Mouse (Mus musculus) left cerebral cortex, postnatal 10 days (tissue): ENCODE results near the gene Bpi. TPM values are rescaled to one million over a fixed set of nuclear protein-coding genes. Genes with fewer than 3 reads are reported as not detected.

ENCODE experiments used
- DNase-seq, 2 experiments: peaks; one replicate each; pipeline ENCODE4 v3.0.0; 2021 to 2022; ENCODE audit warnings: low spot score in 2 of 2, mixed read lengths in 1 of 2; ENCODE audit errors: extremely low spot score in 1 of 2
- intact Hi-C: fragments of 180-260 bp; cut with DNase I; formaldehyde crosslinking; loops from one replicate; pipeline ENCODE4 v1.15.1; 2025
- total RNA-seq, 2 experiments: library from RNA; stranded (reverse); gene quantifications; 2 replicates each; pipeline ENCODE4 v1.2.3; 2021

Bpi gene
- total RNA-seq, 2 experiments from 2014 or later: not detected

DNA sequence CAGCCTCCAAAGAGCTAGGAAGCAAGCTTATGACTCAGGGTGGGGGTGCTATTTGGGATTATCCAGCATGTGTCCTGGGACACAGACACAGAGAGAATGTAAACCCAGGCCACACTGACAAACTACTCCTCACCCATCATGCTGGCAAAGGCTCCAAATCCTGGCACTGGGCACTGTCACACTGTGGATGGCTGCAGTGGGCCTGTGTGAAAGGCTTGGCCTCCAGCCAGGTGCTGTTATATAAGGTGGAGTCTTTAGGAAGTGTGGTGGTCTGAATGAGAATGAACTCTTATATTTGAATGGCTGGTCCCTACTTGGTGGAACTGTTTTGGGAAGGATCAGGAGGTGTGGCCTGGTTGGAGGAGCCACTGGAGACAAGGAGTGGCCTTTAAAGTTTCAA lies 21.2 kb upstream of the Bpi start:
- no peak for DNase-seq

DNA sequence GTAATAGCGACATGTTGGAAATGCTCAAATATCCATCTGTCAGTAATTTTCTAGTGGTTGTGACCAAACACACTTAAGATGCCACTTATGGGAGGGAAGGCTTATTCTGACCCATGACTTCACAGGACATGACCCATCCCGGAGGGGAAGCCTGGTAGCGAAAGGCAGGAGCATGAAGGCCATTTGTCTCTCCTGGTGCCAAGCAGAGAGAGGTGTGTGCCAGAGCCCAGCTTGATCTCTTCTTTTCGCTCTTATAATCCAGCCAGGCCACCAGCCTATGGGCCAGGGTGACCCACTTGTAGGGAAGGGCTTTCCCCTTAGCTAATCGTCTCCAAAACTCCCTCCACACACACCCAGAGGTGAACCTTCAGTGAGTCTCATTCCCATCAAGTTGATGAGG lies 19.8 kb upstream of the Bpi start:
- intact Hi-C loops: no loop called here
- no peak for DNase-seq

More for the DNA sequence above, 21.2 kb upstream of the Bpi start:
- intact Hi-C loops: no loop called here

DNA sequence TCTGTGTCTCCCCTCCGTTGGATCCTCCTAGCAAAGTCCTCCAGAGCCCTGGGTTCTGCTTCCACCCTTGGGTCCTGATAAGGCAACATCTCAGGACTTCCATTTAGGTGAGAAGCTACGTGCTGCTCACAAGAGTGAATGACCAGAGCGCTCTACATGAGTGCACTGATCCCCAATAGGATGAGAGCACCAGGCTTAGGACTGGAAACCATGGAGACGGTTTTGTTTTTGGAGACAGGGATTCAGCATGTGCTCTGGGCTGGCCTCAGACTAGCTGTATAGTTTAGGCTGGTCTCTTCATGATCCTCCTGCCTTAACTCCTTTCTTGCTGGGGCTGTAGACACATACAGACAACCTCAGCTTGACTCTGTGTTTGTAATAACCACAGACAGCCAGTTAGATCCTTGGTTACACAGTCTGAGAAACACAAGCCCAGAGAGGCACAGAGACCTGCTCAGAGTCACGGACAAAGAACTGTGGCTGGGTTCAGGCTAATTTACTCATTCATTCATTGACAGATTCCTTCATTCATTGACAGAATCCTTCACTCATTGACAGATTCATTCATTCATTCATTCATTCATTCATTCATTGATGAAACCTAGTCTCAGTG lies 16.7 kb upstream of the Bpi start:
- no peak for DNase-seq
- intact Hi-C loops: no loop called here

DNA sequence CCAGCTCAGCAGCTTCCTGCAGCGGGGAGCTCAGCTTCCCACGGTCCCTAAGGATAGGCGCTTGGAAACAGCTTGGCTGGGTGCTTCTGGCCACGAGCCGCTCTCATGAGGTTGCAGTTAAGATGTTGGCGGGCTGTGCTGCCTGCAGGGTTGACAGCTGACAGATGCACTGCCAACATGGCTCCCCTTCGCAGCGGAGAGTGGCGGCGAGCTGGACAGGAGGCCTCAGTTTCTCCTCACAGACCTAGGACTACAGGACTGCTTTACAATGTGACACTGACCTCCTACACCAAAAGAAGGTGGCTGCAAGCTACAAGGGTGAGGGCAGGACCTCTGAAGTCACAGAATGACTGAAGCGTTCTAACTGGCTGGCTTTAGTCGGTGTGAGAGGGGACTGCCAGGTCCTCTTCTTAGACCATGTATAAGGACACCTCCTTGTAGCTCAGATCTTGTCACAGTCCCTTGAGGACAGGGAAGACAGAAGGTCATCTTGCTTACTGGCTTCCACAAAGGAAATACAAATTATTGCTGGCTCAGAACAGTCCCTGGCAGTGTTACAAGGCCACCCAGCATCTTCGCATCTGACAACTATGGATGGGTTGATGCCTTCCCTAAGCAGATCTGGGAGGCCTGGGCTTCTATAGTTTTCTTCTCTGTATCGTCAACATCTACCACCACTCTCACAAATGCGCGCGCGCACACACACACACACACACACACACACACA lies 15.6 kb upstream of the Bpi start:
- intact Hi-C loops: no loop called here
- DNase-seq: peak; percentile 46 to 56

DNA sequence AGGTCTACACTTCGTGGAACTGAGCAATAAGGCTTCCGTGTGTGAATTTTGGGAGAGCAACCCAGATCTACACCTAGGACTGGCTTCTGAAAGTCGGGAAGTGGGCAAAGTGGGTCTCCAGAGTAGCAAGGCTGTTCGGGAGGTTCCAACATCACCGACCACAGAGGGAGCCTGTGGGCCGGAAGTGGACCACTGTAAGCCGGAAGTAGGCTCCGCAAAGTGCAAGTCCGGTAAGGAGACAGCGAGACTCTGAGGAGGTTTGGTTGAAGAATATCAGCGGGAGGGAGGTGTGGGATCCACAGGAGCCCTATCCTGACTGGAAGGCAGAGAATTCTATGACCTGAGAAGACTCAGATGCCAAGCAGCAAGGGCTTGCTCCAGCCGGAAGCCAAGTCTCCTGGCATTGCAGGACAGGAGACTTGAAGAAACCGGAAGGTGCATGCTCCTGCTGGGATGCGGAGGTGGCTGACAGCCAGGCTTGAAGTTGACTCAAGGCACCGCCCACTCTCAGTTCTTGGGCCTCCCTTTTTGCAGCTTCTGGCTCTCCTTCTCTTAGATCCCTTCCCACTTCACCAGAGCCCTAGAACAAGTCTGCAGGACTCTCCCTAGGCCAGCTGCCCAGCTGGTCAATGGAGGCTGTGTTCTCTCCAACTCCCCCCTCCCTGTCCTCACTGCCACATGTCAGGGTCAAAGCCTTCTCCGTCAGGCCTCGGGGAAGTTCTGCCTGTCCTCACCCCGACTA lies 14.6 kb upstream of the Bpi start:
- peak in 1 of 2 experiments; percentile 79 for DNase-seq
- intact Hi-C loops: no loop called here

DNA sequence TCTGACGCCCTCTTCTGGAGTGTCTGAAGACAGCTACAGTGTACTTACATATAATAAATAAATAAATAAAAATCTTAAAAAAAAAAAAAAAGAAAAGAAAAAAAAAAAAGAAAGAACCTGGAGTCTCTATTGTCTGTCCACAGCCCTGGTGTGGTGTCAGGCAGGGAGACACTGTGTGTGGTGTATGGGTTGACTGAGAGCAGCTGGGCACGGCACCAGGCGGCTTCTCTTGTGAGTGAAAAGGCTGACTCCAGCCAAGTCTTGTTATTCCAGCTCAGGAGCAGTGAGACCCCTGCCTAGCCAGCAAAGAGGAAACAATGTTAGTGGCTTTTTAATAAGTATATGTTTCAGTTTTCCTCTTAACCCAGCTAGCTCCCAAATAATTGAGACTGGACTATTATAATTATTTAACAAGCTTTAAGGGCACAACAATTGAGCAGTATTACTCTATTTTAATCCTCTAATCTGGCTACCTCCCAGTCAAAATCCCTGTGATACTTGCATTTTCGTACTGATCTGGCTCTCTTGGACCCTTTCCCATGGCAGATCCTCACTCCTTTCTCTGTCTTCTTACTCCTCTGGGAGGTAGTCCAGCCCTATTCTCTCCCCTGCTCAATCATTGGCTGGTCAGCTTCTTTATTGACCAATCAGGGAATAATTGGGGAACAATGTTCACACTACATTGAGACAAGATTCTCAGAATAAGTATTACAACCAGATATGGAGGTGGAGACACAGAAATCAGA lies 12.6 kb upstream of the Bpi start:
- DNase-seq: no peak
- intact Hi-C loops: no loop called here

DNA sequence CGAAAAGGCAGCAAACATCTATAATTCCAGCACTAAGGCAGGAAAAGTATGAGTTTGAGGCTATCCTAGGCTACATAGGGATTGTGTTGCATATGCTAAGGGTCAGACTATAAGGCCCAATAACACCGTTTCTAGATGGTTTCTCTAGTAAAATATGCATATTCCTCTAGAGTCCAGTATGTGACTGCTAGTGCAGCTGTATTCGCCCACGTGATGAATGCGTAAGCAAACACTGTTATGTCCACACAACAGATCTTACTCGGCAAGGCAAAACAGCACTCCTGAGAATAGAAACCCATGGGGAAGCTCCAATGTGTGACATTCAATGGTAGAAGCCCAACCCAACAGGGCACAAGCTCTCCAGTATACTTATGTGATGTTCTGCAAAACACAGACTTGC lies 10.0 kb upstream of the Bpi start:
- intact Hi-C loops: no loop called here

DNA sequence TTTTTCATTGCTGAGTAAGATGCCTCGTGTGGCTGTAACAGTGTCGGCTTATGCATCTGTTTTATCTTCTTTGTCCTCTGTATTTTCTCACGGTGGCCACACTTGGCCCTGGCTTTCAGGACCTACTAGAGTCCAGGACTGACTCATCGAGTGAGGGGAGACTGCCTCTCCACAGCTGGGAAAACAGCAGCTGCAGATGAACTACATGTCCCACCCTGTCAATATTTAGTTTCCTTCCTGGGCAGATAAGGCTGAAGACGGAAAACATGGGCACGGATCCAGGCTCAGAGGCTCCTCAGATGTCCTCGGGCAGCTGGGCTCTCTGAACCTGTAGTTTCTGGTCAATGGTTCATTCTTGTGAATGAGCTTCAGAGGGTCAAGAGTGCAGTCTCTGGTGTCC lies 9.6 kb upstream of the Bpi start:
- DNase-seq: peak in 1 of 2 experiments; percentile 86
- intact Hi-C loops: no loop called here

More for the DNA sequence above, 10.0 kb upstream of the Bpi start:
- no peak for DNase-seq

DNA sequence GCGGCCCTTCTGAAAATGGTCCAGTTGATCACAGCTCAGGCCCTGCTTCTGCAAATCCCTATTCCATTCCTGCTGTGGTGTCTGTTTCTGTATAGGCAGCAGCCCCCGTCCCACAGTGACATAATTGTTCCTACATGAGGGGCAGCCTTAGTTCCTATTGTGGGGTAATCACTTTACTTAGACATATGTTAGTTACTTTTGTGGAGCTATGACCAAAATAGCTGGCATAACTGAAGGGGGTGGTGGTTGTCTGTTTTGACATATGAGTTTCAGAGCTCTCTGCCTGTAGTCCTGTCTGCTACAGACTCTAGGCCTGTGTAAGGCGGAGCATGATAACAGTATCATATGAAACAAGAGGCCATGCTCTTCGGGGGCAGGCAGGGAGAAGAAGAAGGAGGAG lies 7.3 kb upstream of the Bpi start:
- DNase-seq: no peak
- intact Hi-C loops: no loop called here

DNA sequence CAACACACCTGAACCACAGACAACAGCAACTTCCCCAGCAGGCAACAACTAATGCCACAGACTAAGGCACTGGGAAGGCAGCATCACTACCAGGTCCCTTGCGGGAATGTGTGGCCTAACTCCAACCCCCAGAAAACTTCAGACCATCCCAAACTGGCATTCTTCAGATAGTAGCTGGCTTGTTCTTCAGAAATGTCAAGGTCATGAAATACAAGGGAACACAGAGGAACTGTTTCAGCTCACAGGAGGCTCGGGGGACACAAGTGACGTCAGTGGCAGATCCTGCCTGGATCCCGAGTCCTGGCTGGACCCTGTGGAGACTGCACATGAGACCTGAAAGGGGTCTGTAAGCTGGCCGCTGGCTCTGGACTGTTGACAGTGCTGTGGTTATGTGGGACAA lies 4.1 kb upstream of the Bpi start:
- no peak for DNase-seq
- intact Hi-C loops: no loop called here

DNA sequence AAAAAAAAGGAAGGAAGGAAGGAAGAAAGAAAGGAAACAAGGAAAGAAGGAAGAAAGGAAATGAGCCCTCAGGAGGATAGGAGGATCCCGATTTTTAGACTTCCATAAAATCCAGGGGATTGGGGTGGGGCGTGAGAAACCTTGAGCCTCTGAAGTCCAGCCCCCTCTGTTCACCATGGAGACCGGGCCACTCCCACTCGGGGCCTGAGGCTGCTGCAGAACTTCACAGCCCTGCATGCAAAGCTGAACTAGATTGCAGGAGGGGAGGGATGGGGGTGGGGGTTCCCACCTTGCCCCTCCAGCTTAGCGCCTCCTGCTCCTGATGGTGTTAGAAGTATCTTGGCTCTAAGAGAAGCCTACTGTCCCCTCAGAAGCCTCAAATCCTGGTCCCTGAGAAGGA lies 1.0 kb upstream of the Bpi start:
- intact Hi-C loops: no loop called here
- peak in 1 of 2 experiments; percentile 41 for DNase-seq

DNA sequence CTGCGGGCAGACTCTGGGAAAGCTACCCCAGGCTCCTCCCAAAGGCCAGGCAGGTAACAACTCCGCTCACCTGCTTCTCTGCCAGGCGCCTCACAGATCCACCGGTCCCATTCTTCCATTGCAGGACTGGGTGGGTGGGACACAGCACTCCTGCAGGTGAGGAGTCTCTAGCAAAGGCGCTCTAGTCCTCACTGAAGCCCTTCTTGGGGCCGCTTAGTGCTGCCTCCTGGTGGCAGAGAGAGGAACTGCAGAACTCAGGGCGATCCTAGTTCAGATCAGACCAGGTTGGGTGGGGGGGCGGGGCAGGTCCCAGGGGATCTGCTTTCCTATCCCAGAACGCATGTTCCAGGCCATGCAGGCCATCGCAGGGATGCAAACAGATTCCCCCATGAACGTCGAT lies 887 bp downstream of the Bpi start:
- peak in 1 of 2 experiments; percentile 66 for DNase-seq
- intact Hi-C loops: no loop called here

DNA sequence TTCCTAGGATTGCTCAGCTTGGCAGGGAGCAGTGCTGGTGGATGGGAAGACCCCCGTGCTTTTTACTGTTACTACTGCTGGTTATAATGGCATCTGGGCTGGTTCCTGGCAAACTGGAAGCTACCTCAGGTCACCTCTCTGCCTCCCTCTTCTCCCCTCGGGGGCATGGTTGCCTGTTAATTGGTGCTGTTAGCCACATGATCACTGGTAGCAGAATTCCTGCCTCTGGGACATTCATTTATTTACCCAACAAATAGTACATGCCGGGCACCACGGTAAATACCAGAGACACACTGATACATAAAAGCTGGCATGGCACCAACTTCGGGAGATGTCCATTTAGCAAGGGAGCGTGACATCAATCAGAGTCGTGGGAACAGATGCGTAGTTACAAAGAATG lies 1.6 kb downstream of the Bpi start:
- intact Hi-C loops: no loop called here
- DNase-seq: no peak

DNA sequence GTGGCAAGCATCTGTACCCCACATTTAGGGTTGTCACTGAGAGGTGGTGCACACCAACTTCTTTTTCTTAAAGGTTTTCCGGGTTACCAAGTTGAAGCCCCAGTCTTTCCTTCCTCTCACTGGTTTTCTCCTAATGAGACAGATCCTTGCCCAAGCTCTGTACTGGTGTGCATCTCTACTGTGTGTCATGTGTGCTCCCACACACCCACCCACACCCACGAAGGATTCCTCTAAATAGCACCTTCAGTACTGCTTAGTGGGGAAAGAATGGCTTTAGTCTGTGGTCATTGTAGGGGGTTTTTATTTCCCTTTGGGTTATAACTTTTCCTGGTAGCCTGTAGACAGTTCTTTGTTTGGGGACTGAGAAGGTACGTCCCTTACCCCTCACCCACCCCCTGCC lies 7.0 kb downstream of the Bpi start:
- no peak for DNase-seq
- intact Hi-C loops: loop anchor here (5.0 kb wide), 1 partner anchor 58 kb away; no protein-coding TSS in a partner anchor

DNA sequence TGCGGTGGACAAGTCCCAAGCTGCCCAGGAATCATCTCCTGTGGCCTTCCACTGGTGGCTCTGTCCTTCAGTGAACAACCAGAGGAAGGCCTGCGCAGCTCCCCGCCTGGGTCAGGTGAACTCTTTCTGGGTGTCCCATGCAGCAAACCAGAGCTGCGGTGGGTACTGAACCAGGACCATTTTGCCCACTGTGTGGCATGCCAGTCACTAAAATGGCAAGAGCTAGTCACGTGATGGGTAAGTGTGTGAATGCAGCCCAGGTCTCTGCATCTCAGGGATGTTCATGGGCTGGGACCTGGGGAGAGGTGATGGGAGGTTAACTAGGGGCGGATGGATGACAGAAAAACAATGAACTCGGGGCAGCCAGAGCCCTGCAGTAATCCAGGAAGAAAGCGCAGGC lies 12.1 kb downstream of the Bpi start:
- intact Hi-C loops: no loop called here
- DNase-seq: no peak

DNA sequence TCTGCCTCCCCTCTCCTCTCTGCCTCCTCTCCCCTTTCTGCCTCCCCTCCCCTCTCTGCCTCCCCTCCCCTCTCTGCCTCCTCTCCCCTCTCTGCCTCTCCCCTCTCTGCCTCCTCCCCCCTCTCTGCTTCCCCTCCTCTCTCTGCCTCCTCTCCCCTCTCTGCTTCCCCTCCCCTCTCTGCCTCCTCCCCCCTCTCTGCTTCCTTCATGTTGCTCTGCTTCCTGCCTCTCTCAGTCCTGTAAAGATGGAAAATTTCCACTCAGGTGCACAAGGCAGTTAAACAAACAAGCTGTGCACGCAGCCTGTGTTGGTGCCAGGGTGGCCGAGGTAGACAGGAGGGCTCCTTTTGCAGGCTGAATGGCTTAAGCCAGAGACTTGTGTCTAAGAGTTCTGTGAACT lies 15.8 kb downstream of the Bpi start:
- DNase-seq: no peak
- intact Hi-C loops: no loop called here

DNA sequence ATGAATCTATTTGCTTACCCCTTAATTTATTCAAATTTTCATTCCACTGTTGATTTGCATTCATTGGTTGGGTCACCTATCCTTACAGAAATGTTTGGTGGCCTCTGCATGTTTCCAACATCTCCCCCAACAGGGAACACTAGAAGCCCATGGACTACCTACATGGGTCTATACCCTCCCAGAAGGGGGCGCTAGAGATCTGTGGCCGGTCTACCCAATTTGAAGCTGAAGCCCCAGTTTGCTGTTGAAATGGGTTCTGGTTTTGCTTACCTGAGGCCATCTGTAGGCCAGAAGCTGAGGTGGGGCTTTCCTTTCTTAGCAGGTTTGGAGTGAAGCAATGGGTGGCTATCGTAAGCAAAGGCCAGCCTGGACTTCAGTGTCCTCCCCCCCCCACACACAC lies 17.5 kb downstream of the Bpi start:
- DNase-seq: no peak
- intact Hi-C loops: no loop called here

DNA sequence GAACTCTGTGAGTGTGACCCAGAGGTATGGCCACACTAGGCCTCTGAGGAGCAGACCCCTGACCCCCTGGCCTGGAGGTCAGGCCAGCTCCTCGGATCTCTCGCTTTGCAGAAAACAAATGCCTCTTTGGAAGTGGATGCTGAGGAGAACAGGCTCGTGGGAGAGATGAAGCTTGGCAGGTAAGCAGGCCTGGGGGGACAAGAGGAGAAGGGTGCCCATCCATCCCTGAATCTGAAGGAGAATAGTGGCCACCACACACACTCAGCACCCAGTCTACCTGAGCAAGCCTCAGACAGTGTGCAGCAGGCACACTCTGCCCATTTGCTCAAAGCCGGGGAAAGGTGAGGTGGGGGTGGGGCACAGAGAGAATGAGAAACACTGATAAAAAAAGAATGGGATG lies 17.9 kb downstream of the Bpi start:
- intact Hi-C loops: no loop called here
- no peak for DNase-seq

DNA sequence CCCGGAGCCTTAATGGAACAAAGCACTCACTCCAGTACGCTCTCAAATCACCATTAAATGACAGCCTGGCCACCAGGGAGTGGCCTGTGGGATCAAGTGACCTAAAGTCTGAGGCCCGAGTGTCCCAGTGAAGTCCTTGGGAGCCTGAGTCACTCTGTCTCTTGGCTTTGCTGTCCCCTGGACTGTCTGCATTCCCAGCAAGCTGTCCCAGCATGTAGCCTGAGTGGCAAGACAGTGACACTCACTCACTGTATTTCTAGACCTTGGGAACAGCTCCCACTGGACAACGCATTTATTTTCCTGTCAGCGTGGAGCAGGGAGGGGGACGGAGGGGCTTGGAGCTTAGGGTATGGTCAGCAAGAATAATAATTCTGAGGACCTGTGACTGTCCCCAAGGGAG lies 18.6 kb downstream of the Bpi start:
- intact Hi-C loops: no loop called here
- no peak for DNase-seq
